Mouse (Mus musculus): ENCODE results near the gene Ppp1r9a. TPM values are rescaled to one million over a fixed set of nuclear protein-coding genes. Genes with fewer than 3 reads are reported as not detected.
A peak's percentile ranks its signal among the peaks of the same experiment; 100 is the strongest.

Gene Ppp1r9a
- total and polyA plus RNA-seq, 3 experiments, result 4.6 to 11.8 (median 10.9) TPM

DNA sequence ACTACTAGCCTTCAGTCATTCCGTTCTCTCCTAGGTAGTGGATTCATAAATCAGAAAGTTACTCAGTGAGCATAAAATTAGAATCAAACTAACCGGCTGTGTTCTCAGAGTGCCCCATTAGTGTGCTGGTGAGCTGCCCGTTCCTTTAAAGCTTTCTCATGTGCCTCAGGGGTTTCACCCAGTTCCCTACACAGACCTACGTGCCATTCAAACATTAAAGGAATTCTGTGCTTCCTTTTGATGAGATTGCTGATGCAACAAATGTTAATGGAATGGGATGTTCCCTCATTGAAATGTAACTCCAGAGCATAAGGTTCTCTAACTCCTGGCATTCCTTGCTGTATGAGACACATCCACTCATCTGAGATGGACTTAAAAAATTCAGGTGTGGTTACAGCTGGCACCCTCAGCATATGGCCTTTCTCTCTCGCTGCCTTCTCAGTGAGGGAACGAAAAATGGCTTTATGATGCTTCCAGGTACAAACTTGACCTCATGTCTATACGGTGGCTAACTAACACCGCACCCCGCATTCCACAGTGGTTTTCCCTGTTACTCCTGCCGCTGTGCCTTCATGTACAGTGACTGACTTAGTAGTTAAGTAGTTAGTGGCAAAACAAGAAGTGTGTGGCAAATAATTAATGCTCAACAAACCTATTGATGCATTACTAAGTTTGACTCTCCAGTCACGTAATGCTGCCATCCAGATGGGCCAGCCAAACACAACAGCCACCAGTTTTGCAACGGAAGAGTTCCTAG lies 236.3 kb downstream of the Ppp1r9a start:
- H3K36me3 ChIP-seq (ENCODE audit: control insufficient read depth, insufficient read depth, low read length), result no peaks in the 10 kb centered on the region
- no peak for DNase-seq
- no peak overlapping the region for H3K9ac ChIP-seq (ENCODE audit: low read depth, low read length)
- WGBS, result 95% methylated on average over 12 of the region's 12 CpGs
- intact Hi-C loops (cut with DNase I), result no loop called here
- TF ChIP-seq EP300 (IDR thresholded peaks at IDR 0.05; ENCODE audit: insufficient read depth, low read depth, low read length) (no peak), CTCF (IDR thresholded peaks at IDR 0.05) (no peak), POLR2A (IDR thresholded peaks at IDR 0.05; ENCODE audit: insufficient read depth, low read depth, low read length) (no peak)
- H3K27me3 ChIP-seq (ENCODE audit: control insufficient read depth, insufficient read depth, low read length), result no peaks in the 10 kb centered on the region
- no peak overlapping the region for H3K27ac ChIP-seq
- H3K4me1 ChIP-seq (ENCODE audit: control insufficient read depth, insufficient read depth, low read length), result no peaks in the 10 kb centered on the region
- no peaks in the 10 kb centered on the region for H3K79me2 ChIP-seq (replicated peaks; ENCODE audit: control insufficient read depth, insufficient read depth, low read length)
- H3K4me3 ChIP-seq, result no peak overlapping the region

DNA sequence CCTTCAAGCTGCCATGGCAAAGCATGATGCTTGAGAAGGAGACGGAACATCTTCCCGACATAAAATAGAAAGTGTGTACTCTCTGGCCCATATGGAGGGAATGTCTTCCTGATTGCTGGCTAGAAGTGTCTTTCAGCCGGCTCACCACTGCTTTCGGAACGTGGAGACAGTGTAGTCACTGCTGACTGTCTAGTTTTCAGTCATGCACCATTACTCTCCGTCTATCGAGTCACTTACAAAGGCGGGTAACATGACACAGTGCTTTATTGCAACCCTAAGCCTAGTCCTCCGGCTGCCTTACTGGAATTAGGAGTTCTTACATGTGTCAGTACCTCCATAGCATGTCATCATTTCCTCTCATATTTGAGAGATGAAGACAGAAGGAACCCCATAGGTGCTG lies 236.9 kb downstream of the Ppp1r9a start:
- Histone ChIP-seq H3K27ac (no peak overlapping the region), H3K4me3 (no peak overlapping the region), H3K4me1 (ENCODE audit: control insufficient read depth, insufficient read depth, low read length) (no peaks in the 10 kb centered on the region), H3K79me2 (replicated peaks; ENCODE audit: control insufficient read depth, insufficient read depth, low read length) (no peaks in the 10 kb centered on the region), H3K27me3 (ENCODE audit: control insufficient read depth, insufficient read depth, low read length) (no peaks in the 10 kb centered on the region), H3K9ac (ENCODE audit: low read depth, low read length) (no peak overlapping the region), H3K36me3 (ENCODE audit: control insufficient read depth, insufficient read depth, low read length) (no peaks in the 10 kb centered on the region)
- WGBS, result 94% methylated on average over 9 of the region's 9 CpGs
- TF ChIP-seq CTCF (IDR thresholded peaks at IDR 0.05) (no peak), EP300 (IDR thresholded peaks at IDR 0.05; ENCODE audit: insufficient read depth, low read depth, low read length) (no peak), POLR2A (IDR thresholded peaks at IDR 0.05; ENCODE audit: insufficient read depth, low read depth, low read length) (no peak)
- intact Hi-C loops (cut with DNase I), result no loop called here
- DNase-seq, result no peak

DNA sequence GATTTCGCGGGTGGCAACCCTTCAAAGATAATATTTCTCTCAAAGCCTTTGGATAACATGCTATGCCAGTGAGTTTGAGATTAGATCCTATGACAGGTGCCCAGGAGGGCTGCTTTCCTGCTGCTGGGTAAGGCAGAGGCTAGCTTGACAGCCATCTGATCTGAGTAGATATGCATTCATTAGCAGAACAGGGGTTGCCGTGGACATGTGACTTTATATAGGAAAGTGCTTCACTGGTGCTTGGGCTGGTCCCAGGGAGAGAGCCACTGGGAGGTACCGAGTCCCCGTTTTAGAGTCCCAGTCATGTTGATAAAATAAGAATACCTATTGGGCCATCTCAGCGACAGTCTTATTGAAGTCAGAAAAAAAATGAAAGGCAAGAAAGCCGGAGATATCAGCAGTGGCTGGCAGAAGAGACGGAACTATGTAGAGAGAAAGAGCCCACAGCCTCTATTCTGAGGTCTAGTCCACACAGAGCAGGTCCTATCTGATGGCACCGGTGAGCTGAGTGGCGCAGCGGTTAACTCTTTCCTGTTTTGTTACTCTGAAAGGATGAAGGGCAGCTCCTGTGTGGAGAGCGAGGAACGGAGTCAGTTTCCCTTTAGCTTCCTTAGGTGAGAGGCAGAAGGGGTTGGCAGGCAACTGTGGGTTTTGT lies 244.9 kb downstream of the Ppp1r9a start:
- Histone ChIP-seq H3K4me3 (no peak overlapping the region), H3K4me1 (ENCODE audit: control insufficient read depth, insufficient read depth, low read length) (no peaks in the 10 kb centered on the region; the same call in 1 of the 2 replicates), H3K9ac (ENCODE audit: low read depth, low read length) (no peak overlapping the region), H3K27ac (no peak overlapping the region), H3K36me3 (ENCODE audit: control insufficient read depth, insufficient read depth, low read length) (peaks cover 2% of the 10 kb centered on the region; the same call in 1 of the 2 replicates), H3K27me3 (ENCODE audit: control insufficient read depth, insufficient read depth, low read length) (no peaks in the 10 kb centered on the region), H3K79me2 (replicated peaks; ENCODE audit: control insufficient read depth, insufficient read depth, low read length) (no peaks in the 10 kb centered on the region)
- intact Hi-C loops (cut with DNase I), result no loop called here
- DNase-seq, result no peak
- no peak for TF ChIP-seq POLR2A (IDR thresholded peaks at IDR 0.05; ENCODE audit: insufficient read depth, low read depth, low read length)
- no peak for TF ChIP-seq CTCF (IDR thresholded peaks at IDR 0.05)
- no peak for TF ChIP-seq EP300 (IDR thresholded peaks at IDR 0.05; ENCODE audit: insufficient read depth, low read depth, low read length)
- WGBS, result 73% methylated on average over 13 of the region's 13 CpGs

DNA sequence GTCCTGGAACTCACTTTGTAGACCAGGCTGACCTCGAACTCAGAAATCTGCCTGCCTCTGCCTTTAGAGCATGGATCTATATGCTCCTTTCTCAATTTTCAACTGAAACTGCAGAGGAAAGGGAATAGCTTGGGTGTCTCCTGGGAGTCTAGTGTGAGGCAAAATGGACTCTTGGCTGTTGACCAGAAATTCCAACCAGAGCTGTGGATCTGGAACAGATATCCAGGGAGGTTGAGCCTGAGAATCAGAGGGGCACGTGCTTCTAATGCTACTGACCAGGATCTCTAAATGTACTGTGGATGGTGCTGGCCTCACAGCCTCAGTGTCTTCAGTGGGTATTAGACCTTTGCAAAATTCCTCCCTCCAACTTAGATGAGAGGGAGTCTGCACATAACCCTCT lies 247.2 kb downstream of the Ppp1r9a start:
- Histone ChIP-seq H3K79me2 (replicated peaks; ENCODE audit: control insufficient read depth, insufficient read depth, low read length) (no peaks in the 10 kb centered on the region), H3K9ac (ENCODE audit: low read depth, low read length) (no peak overlapping the region), H3K4me1 (ENCODE audit: control insufficient read depth, insufficient read depth, low read length) (no peaks in the 10 kb centered on the region; the same call in 1 of the 2 replicates), H3K27me3 (ENCODE audit: control insufficient read depth, insufficient read depth, low read length) (no peaks in the 10 kb centered on the region), H3K4me3 (no peak overlapping the region), H3K36me3 (ENCODE audit: control insufficient read depth, insufficient read depth, low read length) (peaks cover 2% of the 10 kb centered on the region; the same call in 1 of the 2 replicates), H3K27ac (no peak overlapping the region)
- DNase-seq, result no peak
- intact Hi-C loops (cut with DNase I), result no loop called here
- TF ChIP-seq CTCF (IDR thresholded peaks at IDR 0.05) (no peak), EP300 (IDR thresholded peaks at IDR 0.05; ENCODE audit: insufficient read depth, low read depth, low read length) (no peak), POLR2A (IDR thresholded peaks at IDR 0.05; ENCODE audit: insufficient read depth, low read depth, low read length) (no peak)
- 54% methylated on average over 2 of the region's 2 CpGs for WGBS

DNA sequence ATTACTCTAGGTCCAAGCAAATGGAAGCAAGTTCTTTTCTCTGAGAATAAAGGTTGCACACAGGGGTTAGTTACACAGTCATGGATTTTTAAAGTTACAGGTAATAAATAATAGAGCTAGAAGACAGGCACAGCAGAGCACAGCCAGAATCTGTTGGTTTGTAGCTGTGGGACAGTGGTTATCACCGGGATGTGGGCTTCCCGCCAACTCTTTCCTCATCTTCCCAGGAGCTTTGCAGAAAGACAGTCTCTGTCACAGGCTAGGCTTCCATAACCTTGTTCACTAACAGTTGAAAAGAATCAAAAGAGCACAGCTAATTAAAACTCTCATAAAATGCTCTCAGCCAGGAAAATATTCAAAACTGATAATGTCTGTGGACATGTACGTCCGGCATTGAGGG lies 248.5 kb downstream of the Ppp1r9a start:
- Histone ChIP-seq H3K36me3 (ENCODE audit: control insufficient read depth, insufficient read depth, low read length) (peaks cover 2% of the 10 kb centered on the region; the same call in 1 of the 2 replicates), H3K27ac (no peak overlapping the region), H3K79me2 (replicated peaks; ENCODE audit: control insufficient read depth, insufficient read depth, low read length) (no peaks in the 10 kb centered on the region), H3K9ac (ENCODE audit: low read depth, low read length) (no peak overlapping the region), H3K4me1 (ENCODE audit: control insufficient read depth, insufficient read depth, low read length) (no peaks in the 10 kb centered on the region; the same call in 1 of the 2 replicates), H3K4me3 (no peak overlapping the region), H3K27me3 (ENCODE audit: control insufficient read depth, insufficient read depth, low read length) (no peaks in the 10 kb centered on the region)
- peak; percentile 23 to 33 for DNase-seq
- TF ChIP-seq CTCF (IDR thresholded peaks at IDR 0.05) (no peak), EP300 (IDR thresholded peaks at IDR 0.05; ENCODE audit: insufficient read depth, low read depth, low read length) (no peak), POLR2A (IDR thresholded peaks at IDR 0.05; ENCODE audit: insufficient read depth, low read depth, low read length) (no peak)
- intact Hi-C loops (cut with DNase I), result no loop called here
- WGBS, result 34% methylated on average over 4 of the region's 4 CpGs

DNA sequence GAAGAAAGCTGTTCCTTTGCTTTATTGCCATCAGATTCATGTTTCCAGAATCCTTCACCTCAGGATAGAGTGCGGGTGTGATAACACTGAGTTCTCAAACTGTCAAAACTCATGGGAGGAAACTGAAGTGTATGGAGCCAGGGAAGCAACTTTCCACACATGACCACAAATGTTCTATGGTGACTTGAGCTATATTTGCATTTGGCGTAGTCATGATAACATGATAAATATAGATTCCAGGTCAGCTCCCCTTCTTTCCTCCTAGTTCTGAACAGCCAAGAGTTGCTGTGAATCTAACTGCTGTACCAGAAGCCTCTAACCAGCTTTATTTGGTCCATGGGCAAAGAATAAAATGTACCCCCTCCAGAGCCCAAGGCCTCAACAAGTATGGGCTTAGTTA lies 249.5 kb downstream of the Ppp1r9a start:
- DNase-seq, result no peak
- Histone ChIP-seq H3K27me3 (ENCODE audit: control insufficient read depth, insufficient read depth, low read length) (no peaks in the 10 kb centered on the region), H3K4me1 (ENCODE audit: control insufficient read depth, insufficient read depth, low read length) (no peaks in the 10 kb centered on the region; the same call in 1 of the 2 replicates), H3K9ac (ENCODE audit: low read depth, low read length) (no peak overlapping the region), H3K4me3 (no peak overlapping the region), H3K36me3 (ENCODE audit: control insufficient read depth, insufficient read depth, low read length) (peaks cover 2% of the 10 kb centered on the region; the same call in 1 of the 2 replicates), H3K27ac (no peak overlapping the region), H3K79me2 (replicated peaks; ENCODE audit: control insufficient read depth, insufficient read depth, low read length) (no peaks in the 10 kb centered on the region)
- TF ChIP-seq CTCF (IDR thresholded peaks at IDR 0.05) (no peak), POLR2A (IDR thresholded peaks at IDR 0.05; ENCODE audit: insufficient read depth, low read depth, low read length) (no peak), EP300 (IDR thresholded peaks at IDR 0.05; ENCODE audit: insufficient read depth, low read depth, low read length) (no peak)
- 68% methylated on average over 2 of the region's 2 CpGs for WGBS
- intact Hi-C loops (cut with DNase I), result no loop called here
